Mouse (Mus musculus) limb, embryonic 11.5 days (tissue): ENCODE data around the gene Dlx3. TPM values are rescaled to one million over a fixed set of nuclear protein-coding genes. Genes with fewer than 3 reads are reported as not detected.
A peak's percentile ranks its signal among the peaks of the same experiment; 100 is the strongest.

Source experiments
- ATAC-seq: fragments of 200-750 bp; cut with Nextera tagmentation; 2 replicates; pipeline ENCODE4 v1.8.0; 2017; ENCODE audit warnings: low read depth; ENCODE audit not compliant: insufficient number of reproducible peaks, low FRiP score, low TSS enrichment
- DNase-seq: peaks from one replicate; pipeline ENCODE4 v3.0.0-alpha.2; 2015; ENCODE audit warnings: low spot score
- H3K27ac ChIP-seq: fragments of 300-500 bp; sonication (generic); replicated peaks from 2 replicates; pipeline ENCODE4 v1.5.1; 2014; ENCODE audit warnings: low read depth, mild to moderate bottlenecking, low read length
- H3K27me3 ChIP-seq: fragments of 300-500 bp; sonication (generic); 2 replicates; pipeline ENCODE4 v1.6.1; 2014; ENCODE audit warnings: mild to moderate bottlenecking, low read length, mixed read lengths; ENCODE audit not compliant: control insufficient read depth, insufficient read depth
- H3K36me3 ChIP-seq: fragments of 300-500 bp; sonication (generic); 2 replicates; pipeline ENCODE4 v1.6.1; 2014; ENCODE audit warnings: mild to moderate bottlenecking, low read length, moderate library complexity, mixed read lengths; ENCODE audit not compliant: control insufficient read depth, insufficient read depth
- H3K4me1 ChIP-seq: fragments of 300-500 bp; sonication (generic); 2 replicates; pipeline ENCODE4 v1.6.1; 2014; ENCODE audit warnings: low read length, mixed read lengths; ENCODE audit not compliant: control insufficient read depth, insufficient read depth
- H3K4me2 ChIP-seq: fragments of 300-500 bp; sonication (generic); 2 replicates; pipeline ENCODE4 v1.6.1; 2014; ENCODE audit warnings: low read depth, mild to moderate bottlenecking, moderate library complexity; ENCODE audit not compliant: severe bottlenecking
- H3K4me3 ChIP-seq: fragments of 300-500 bp; sonication (generic); 2 replicates; pipeline ENCODE4 v1.5.1; 2014; ENCODE audit warnings: low read depth, low read length
- H3K9ac ChIP-seq: fragments of 300-500 bp; sonication (generic); 2 replicates; pipeline ENCODE4 v1.6.1; 2014; ENCODE audit warnings: mild to moderate bottlenecking, low read length
- H3K9me3 ChIP-seq: fragments of 300-500 bp; sonication (generic); 2 replicates; pipeline ENCODE4 v1.6.1; 2016; ENCODE audit warnings: low read length; ENCODE audit not compliant: control insufficient read depth
- WGBS: fragments of 180-500 bp; shearing (Covaris S2); extraction: QIAGEN DNeasy Blood & Tissue Kit; methylation state at CpG from one replicate; pipeline ENCODE4 v1.1.7; 2014; 5-methylcytosine and 5-hydroxymethylcytosine counted together
- polyA plus RNA-seq: library from polyadenylated mRNA; unstranded; fragments of >200 nt; fragmentation: Nextera tagmentation; extraction: Ambion mirVana; gene quantifications from 2 replicates; pipeline ENCODE4 v1.2.1, GENCODE M21; 2014

The Dlx3 gene
- polyA plus RNA-seq, 1 experiment from 2014 or later = 5.4 TPM

GRCm38 (mm10) chr11:95122100-95122489 is 2.2 kb downstream of the Dlx3 start:
- Histone ChIP-seq H3K4me2 (peak overlapping the region; percentile 48; the same call in 1 of the 2 replicates), H3K27ac (no peak overlapping the region), H3K9ac (no peak overlapping the region), H3K4me3 (no peak overlapping the region), H3K9me3 (no peaks in the 10 kb centered on the region), H3K36me3 (no peaks in the 10 kb centered on the region), H3K27me3 (peaks cover 70% of the 10 kb centered on the region), H3K4me1 (peaks cover 30% of the 10 kb centered on the region)
- WGBS = 24% methylated on average over 6 of the region's 6 CpGs
- ATAC-seq (no peak), DNase-seq (no peak)

- no peak overlapping the region for H3K27ac ChIP-seq
- H3K4me3 ChIP-seq = no peak overlapping the region
Observed at GRCm38 (mm10) chr11:95125366-95125948, 5.5 kb downstream of the Dlx3 start.

GRCm38 (mm10) chr11:95126272-95127245 is 6.6 kb downstream of the Dlx3 start:
- Histone ChIP-seq H3K4me2 (peak overlapping the region; percentile 36), H3K4me1 (peaks cover 14% of the 10 kb centered on the region), H3K4me3 (no peak overlapping the region), H3K36me3 (no peaks in the 10 kb centered on the region), H3K27ac (no peak overlapping the region), H3K9me3 (no peaks in the 10 kb centered on the region), H3K27me3 (peaks cover 47% of the 10 kb centered on the region), H3K9ac (no peak overlapping the region)
- 0 out of 2 replicates have a peak, but pooled peaks have one; percentile 36 for ATAC-seq
- DNase-seq = peak; percentile 71
- WGBS = 1% methylated on average over 20 of the region's 20 CpGs

More at GRCm38 (mm10) chr11:95125366-95125948, 5.5 kb downstream of the Dlx3 start:
- Histone ChIP-seq H3K4me1 (peaks cover 22% of the 10 kb centered on the region), H3K27me3 (peaks cover 58% of the 10 kb centered on the region), H3K9ac (no peak overlapping the region), H3K36me3 (no peaks in the 10 kb centered on the region), H3K4me2 (no peak overlapping the region), H3K9me3 (no peaks in the 10 kb centered on the region)
- no peak for ATAC-seq
- 6% methylated on average over 7 of the region's 7 CpGs for WGBS
- DNase-seq = no peak

- Histone ChIP-seq H3K4me1 (peaks cover 14% of the 10 kb centered on the region), H3K4me2 (no peak overlapping the region), H3K36me3 (no peaks in the 10 kb centered on the region), H3K27me3 (peaks cover 29% of the 10 kb centered on the region), H3K27ac (no peak overlapping the region), H3K4me3 (no peak overlapping the region), H3K9ac (no peak overlapping the region), H3K9me3 (no peaks in the 10 kb centered on the region)
- ATAC-seq (no peak), DNase-seq (no peak)
- WGBS = 60% methylated on average over 11 of the region's 11 CpGs
Observed at GRCm38 (mm10) chr11:95128359-95128758, 8.4 kb downstream of the Dlx3 start.

- Histone ChIP-seq H3K27me3 (peaks cover 11% of the 10 kb centered on the region), H3K36me3 (no peaks in the 10 kb centered on the region), H3K9me3 (no peaks in the 10 kb centered on the region), H3K4me3 (no peak overlapping the region), H3K4me1 (peaks cover 7% of the 10 kb centered on the region), H3K4me2 (no peak overlapping the region), H3K27ac (no peak overlapping the region), H3K9ac (no peak overlapping the region)
- DNase-seq (no peak), ATAC-seq (no peak)
- WGBS = 66% methylated on average over 17 of the region's 17 CpGs
Observed at GRCm38 (mm10) chr11:95130668-95131252, 10.8 kb downstream of the Dlx3 start.

GRCm38 (mm10) chr11:95133321-95133720 is 13.4 kb downstream of the Dlx3 start:
- no peak overlapping the region for H3K4me2 ChIP-seq
- H3K36me3 ChIP-seq = no peaks in the 10 kb centered on the region
- H3K27ac ChIP-seq = no peak overlapping the region
- no peak overlapping the region for H3K4me3 ChIP-seq
- DNase-seq (no peak), ATAC-seq (no peak)
- no peaks in the 10 kb centered on the region for H3K9me3 ChIP-seq
- peaks cover 19% of the 10 kb centered on the region for H3K27me3 ChIP-seq
- 68% methylated on average over 6 of the region's 6 CpGs for WGBS
- no peak overlapping the region for H3K9ac ChIP-seq
- peaks cover 5% of the 10 kb centered on the region for H3K4me1 ChIP-seq

GRCm38 (mm10) chr11:95137281-95137680 is 17.4 kb downstream of the Dlx3 start:
- no peak for ATAC-seq
- Histone ChIP-seq H3K36me3 (no peaks in the 10 kb centered on the region), H3K4me2 (no peak overlapping the region), H3K9ac (no peak overlapping the region), H3K27me3 (peaks cover 50% of the 10 kb centered on the region), H3K9me3 (no peaks in the 10 kb centered on the region), H3K4me1 (peaks cover 20% of the 10 kb centered on the region), H3K4me3 (no peak overlapping the region), H3K27ac (no peak overlapping the region)
- DNase-seq = peak; percentile 29
- 14% methylated on average over 6 of the region's 6 CpGs for WGBS

GRCm38 (mm10) chr11:95139871-95140270 is 20.0 kb downstream of the Dlx3 start:
- H3K9me3 ChIP-seq = no peaks in the 10 kb centered on the region
- H3K27me3 ChIP-seq = peaks cover 76% of the 10 kb centered on the region
- 53% methylated on average over 5 of the region's 5 CpGs for WGBS
- peaks cover 21% of the 10 kb centered on the region for H3K4me1 ChIP-seq
- ATAC-seq = no peak
- no peak overlapping the region for H3K4me3 ChIP-seq
- H3K9ac ChIP-seq = no peak overlapping the region
- no peak for DNase-seq
- no peaks in the 10 kb centered on the region for H3K36me3 ChIP-seq
- no peak overlapping the region for H3K27ac ChIP-seq
- no peak overlapping the region for H3K4me2 ChIP-seq
